Comparison of ENCODE assay signal across 10 mouse cellular contexts in the genomic region with DNA sequence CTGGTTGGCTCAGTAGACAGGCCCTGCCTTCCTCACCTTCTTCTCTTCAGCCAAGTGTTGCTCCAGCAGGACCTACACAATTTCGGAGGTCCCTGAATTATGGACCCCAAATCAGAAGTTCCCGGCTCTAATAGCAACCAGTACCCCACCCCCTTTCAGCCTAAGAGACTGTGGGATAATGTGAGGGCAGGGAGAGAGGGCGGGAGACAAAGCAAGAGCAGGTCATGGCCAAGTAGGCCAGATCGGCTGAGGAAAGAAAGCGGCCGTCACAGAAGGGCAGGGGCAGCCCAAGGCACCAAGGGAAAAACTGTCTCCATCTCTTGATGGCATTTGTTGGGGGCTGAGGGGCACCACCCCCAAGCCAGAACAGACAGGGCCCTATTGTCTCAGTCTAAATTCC. TPM values are rescaled to one million over a fixed set of nuclear protein-coding genes. Genes with fewer than 3 reads are reported as not detected.
DNase-seq lines count a peak whose midpoint lies in the region; ATAC-seq lines count a peak whose summit lies in the region.
"Had no signal": no experiment of that assay in that cellular context is flagged by ENCODE, and none has a peak within 500 bp of the region (broad histone marks: within the 10 kb centered on the region; RNA-seq: fewer than 3 reads in every experiment).

TSS of gene Egfl8 (minus strand) at position 101 of the 400 bp plus-strand sequence.

- H3K27me3 ChIP-seq in heart, embryonic 15.5 days = no peaks in the 10 kb centered on the region
- H3K27me3 ChIP-seq in midbrain, embryonic 12.5 days = no peaks in the 10 kb centered on the region
- H3K27me3 ChIP-seq in midbrain, embryonic 11.5 days (ENCODE audit: control insufficient read depth, insufficient read depth, low read length) = no peaks in the 10 kb centered on the region
- H3K27me3 ChIP-seq in embryonic facial prominence, embryonic 15.5 days = no peaks in the 10 kb centered on the region
- H3K27me3 ChIP-seq in neural tube, embryonic 13.5 days = no peaks in the 10 kb centered on the region

- H3K4me2 ChIP-seq in heart, embryonic 15.5 days = no peak within 1 kb of the TSS
- H3K4me2 ChIP-seq in midbrain, embryonic 12.5 days (replicated peaks) = no peak within 1 kb of the TSS
- no peak within 1 kb of the TSS for H3K4me2 ChIP-seq in midbrain, embryonic 11.5 days
- no peak within 1 kb of the TSS for H3K4me2 ChIP-seq in embryonic facial prominence, embryonic 15.5 days (replicated peaks)
- peak within 1 kb of the TSS; percentile 26; the same call in 1 of the 2 replicates for H3K4me2 ChIP-seq in neural tube, embryonic 13.5 days

- WGBS in heart, embryonic 15.5 days = 76% methylated on average over 6 of the region's 6 CpGs
- WGBS in midbrain, embryonic 12.5 days = 66% methylated on average over 6 of the region's 6 CpGs
- 62% methylated on average over 6 of the region's 6 CpGs for WGBS in midbrain, embryonic 11.5 days
- WGBS in embryonic facial prominence, embryonic 15.5 days = 57% methylated on average over 6 of the region's 6 CpGs
- 66% methylated on average over 6 of the region's 6 CpGs for WGBS in neural tube, embryonic 13.5 days

- ATAC-seq in heart, embryonic 15.5 days (replicated peaks; ENCODE audit: insufficient number of reproducible peaks, insufficient read depth, low FRiP score, low read depth) = no peak
- ATAC-seq in midbrain, embryonic 12.5 days (ENCODE audit: low FRiP score, low read depth) = no peak
- no peak for ATAC-seq in midbrain, embryonic 11.5 days (ENCODE audit: low FRiP score)
- no peak for ATAC-seq in embryonic facial prominence, embryonic 15.5 days (ENCODE audit: insufficient number of reproducible peaks, low FRiP score, low TSS enrichment, low read depth)
- no peak for ATAC-seq in neural tube, embryonic 13.5 days (ENCODE audit: low read depth)
- ATAC-seq: liver, postnatal 0 days had no signal

- no peaks in the 10 kb centered on the region for H3K9me3 ChIP-seq in heart, embryonic 15.5 days (replicated peaks)
- H3K9me3 ChIP-seq in midbrain, embryonic 12.5 days = no peaks in the 10 kb centered on the region
- H3K9me3 ChIP-seq in midbrain, embryonic 11.5 days (ENCODE audit: control insufficient read depth, low read length) = no peaks in the 10 kb centered on the region
- no peaks in the 10 kb centered on the region for H3K9me3 ChIP-seq in embryonic facial prominence, embryonic 15.5 days (replicated peaks)
- H3K9me3 ChIP-seq in neural tube, embryonic 13.5 days = no peaks in the 10 kb centered on the region

- H3K9ac ChIP-seq in heart, embryonic 15.5 days = peak within 1 kb of the TSS; percentile 12; the same call in 1 of the 2 replicates
- 0 out of 2 replicates have a peak within 1 kb of the TSS, but pooled peaks have one; percentile 31 for H3K9ac ChIP-seq in midbrain, embryonic 12.5 days (replicated peaks)
- no peak within 1 kb of the TSS; the same call in 1 of the 2 replicates for H3K9ac ChIP-seq in midbrain, embryonic 11.5 days (ENCODE audit: low read length)
- H3K9ac ChIP-seq in embryonic facial prominence, embryonic 15.5 days = no peak within 1 kb of the TSS
- 0 out of 2 replicates have a peak within 1 kb of the TSS, but pooled peaks have one; percentile 26 for H3K9ac ChIP-seq in neural tube, embryonic 13.5 days
- H3K9ac ChIP-seq: liver, postnatal 0 days had no signal

- H3K27ac ChIP-seq in heart, embryonic 15.5 days = no peak within 1 kb of the TSS
- H3K27ac ChIP-seq in midbrain, embryonic 12.5 days (replicated peaks) = peak within 1 kb of the TSS; percentile 27; the same call in 1 of the 2 replicates
- no peak within 1 kb of the TSS for H3K27ac ChIP-seq in midbrain, embryonic 11.5 days (ENCODE audit: low read depth, low read length)
- H3K27ac ChIP-seq in embryonic facial prominence, embryonic 15.5 days (replicated peaks) = 0 out of 2 replicates have a peak within 1 kb of the TSS, but pooled peaks have one; percentile 19
- H3K27ac ChIP-seq in neural tube, embryonic 13.5 days (replicated peaks) = peak within 1 kb of the TSS; percentile 25

- 0 out of 2 replicates have a peak, but pooled peaks cover 2% of the 10 kb centered on the region for H3K4me1 ChIP-seq in heart, embryonic 15.5 days (replicated peaks)
- no peaks in the 10 kb centered on the region for H3K4me1 ChIP-seq in midbrain, embryonic 12.5 days
- H3K4me1 ChIP-seq in midbrain, embryonic 11.5 days (ENCODE audit: control insufficient read depth, insufficient read depth, low read length) = no peaks in the 10 kb centered on the region
- H3K4me1 ChIP-seq in embryonic facial prominence, embryonic 15.5 days = no peaks in the 10 kb centered on the region
- no peaks in the 10 kb centered on the region for H3K4me1 ChIP-seq in neural tube, embryonic 13.5 days (replicated peaks)

- peaks cover 48% of the 10 kb centered on the region for H3K36me3 ChIP-seq in heart, embryonic 15.5 days
- peaks cover 69% of the 10 kb centered on the region for H3K36me3 ChIP-seq in midbrain, embryonic 12.5 days
- peaks cover 17% of the 10 kb centered on the region for H3K36me3 ChIP-seq in midbrain, embryonic 11.5 days (ENCODE audit: control insufficient read depth, insufficient read depth, low read length)
- H3K36me3 ChIP-seq in embryonic facial prominence, embryonic 15.5 days = peaks cover 78% of the 10 kb centered on the region
- peaks cover 78% of the 10 kb centered on the region for H3K36me3 ChIP-seq in neural tube, embryonic 13.5 days

- H3K4me3 ChIP-seq in heart, embryonic 15.5 days = no peak within 1 kb of the TSS
- no peak within 1 kb of the TSS for H3K4me3 ChIP-seq in midbrain, embryonic 12.5 days
- H3K4me3 ChIP-seq in midbrain, embryonic 11.5 days (ENCODE audit: low read depth, low read length) = no peak within 1 kb of the TSS
- no peak within 1 kb of the TSS for H3K4me3 ChIP-seq in embryonic facial prominence, embryonic 15.5 days (replicated peaks)
- H3K4me3 ChIP-seq in neural tube, embryonic 13.5 days = peak within 1 kb of the TSS; percentile 6

- DNase-seq in heart, adult 11 months = no peak
- DNase-seq in midbrain, embryonic 11.5 days (ENCODE audit: low spot score, missing footprints) = no peak
- no peak for DNase-seq in embryo, embryonic 10.5 days (ENCODE audit: low spot score)
- DNase-seq: cerebellum, adult 9-11 months; kidney, postnatal 4 days; liver, postnatal 0 days had no signal

RNA-seq across cellular contexts. Expression of gene Egfl8, which starts in this region (rescaled TPM):
- 1.3 and 2.2 TPM in 2 replicates for polyA plus RNA-seq in heart, embryonic 15.5 days (2015; fragmentation: Nextera tagmentation; extraction: Ambion mirVana)
- 4.5 and 6.0 TPM in 2 replicates for polyA plus RNA-seq in midbrain, embryonic 12.5 days (2016; fragmentation: Nextera tagmentation; extraction: Ambion mirVana)
- polyA plus RNA-seq in midbrain, embryonic 11.5 days (2014; fragmentation: Nextera tagmentation; extraction: Ambion mirVana) = 3.3 and 3.8 TPM in 2 replicates
- polyA plus RNA-seq in embryonic facial prominence, embryonic 15.5 days (2015; fragmentation: Nextera tagmentation; extraction: Ambion mirVana) = 11.2 and 13.2 TPM in 2 replicates
- 21.8 and 28.4 TPM in 2 replicates for polyA plus RNA-seq in neural tube, embryonic 13.5 days (2015; fragmentation: Nextera tagmentation; extraction: Ambion mirVana)

Comparison
In these comparisons a context has a peak if more than half of its experiments do, and no peak if none do; other contexts are left out.
1. H3K27ac ChIP-seq: peak in midbrain, embryonic 12.5 days (single experiment), embryonic facial prominence, embryonic 15.5 days (single experiment) and neural tube, embryonic 13.5 days (single experiment); none in heart, embryonic 15.5 days (single experiment) and midbrain, embryonic 11.5 days (single experiment).
2. H3K9ac ChIP-seq: peak in heart, embryonic 15.5 days (single experiment), midbrain, embryonic 12.5 days (single experiment) and neural tube, embryonic 13.5 days (single experiment); none in midbrain, embryonic 11.5 days (single experiment) and embryonic facial prominence, embryonic 15.5 days (single experiment).